Mouse (Mus musculus) midbrain, embryonic 11.5 days (tissue): ENCODE data around the gene Mrpl17. TPM values are rescaled to one million over a fixed set of nuclear protein-coding genes. Genes with fewer than 3 reads are reported as not detected.

ENCODE experiments used
- ATAC-seq: fragments of 200-750 bp; cut with Nextera tagmentation; 2 replicates; pipeline ENCODE4 v1.8.0; 2017; ENCODE audit warnings: moderate TSS enrichment, moderate library complexity; ENCODE audit not compliant: low FRiP score
- DNase-seq: peaks from one replicate; pipeline ENCODE4 v3.0.0; 2015; ENCODE audit warnings: low spot score; ENCODE audit errors: missing footprints
- H3K27ac ChIP-seq: fragments of 300-500 bp; sonication (generic); 2 replicates; pipeline ENCODE4 v1.5.1; 2014; ENCODE audit warnings: low read depth, low read length
- H3K27me3 ChIP-seq: fragments of 300-500 bp; sonication (generic); 2 replicates; pipeline ENCODE4 v1.6.1; 2014; ENCODE audit warnings: mild to moderate bottlenecking, low read length, moderate library complexity, mixed read lengths; ENCODE audit not compliant: control insufficient read depth, insufficient read depth
- H3K36me3 ChIP-seq: fragments of 300-500 bp; sonication (generic); 2 replicates; pipeline ENCODE4 v1.6.1; 2014; ENCODE audit warnings: mild to moderate bottlenecking, low read length, moderate library complexity, mixed read lengths; ENCODE audit not compliant: control insufficient read depth, insufficient read depth
- H3K4me1 ChIP-seq: fragments of 300-500 bp; sonication (generic); 2 replicates; pipeline ENCODE4 v1.6.1; 2014; ENCODE audit warnings: low read length; ENCODE audit not compliant: control insufficient read depth, insufficient read depth
- H3K4me2 ChIP-seq: fragments of 300-500 bp; sonication (generic); 2 replicates; pipeline ENCODE4 v1.6.1; 2014; ENCODE audit warnings: mild to moderate bottlenecking, moderate library complexity
- H3K4me3 ChIP-seq: fragments of 300-500 bp; sonication (generic); 2 replicates; pipeline ENCODE4 v1.5.1; 2014; ENCODE audit warnings: low read depth, low read length
- H3K9ac ChIP-seq: fragments of 300-500 bp; sonication (generic); 2 replicates; pipeline ENCODE4 v1.6.1; 2014; ENCODE audit warnings: low read length
- H3K9me3 ChIP-seq: fragments of 300-500 bp; sonication (generic); 2 replicates; pipeline ENCODE4 v1.6.1; 2016; ENCODE audit warnings: low read length; ENCODE audit not compliant: control insufficient read depth
- WGBS: fragments of 180-500 bp; shearing (Covaris S2); extraction: QIAGEN DNeasy Blood & Tissue Kit; methylation state at CpG from one replicate; pipeline ENCODE4 v1.1.7; 2014; 5-methylcytosine and 5-hydroxymethylcytosine counted together
- polyA plus RNA-seq: library from polyadenylated mRNA; unstranded; fragments of >200 nt; fragmentation: Nextera tagmentation; extraction: Ambion mirVana; gene quantifications from 2 replicates; pipeline ENCODE4 v1.2.1, GENCODE M21; 2014

Gene Mrpl17
- polyA plus RNA-seq, 1 experiment from 2014 or later, result 245 TPM

DNA sequence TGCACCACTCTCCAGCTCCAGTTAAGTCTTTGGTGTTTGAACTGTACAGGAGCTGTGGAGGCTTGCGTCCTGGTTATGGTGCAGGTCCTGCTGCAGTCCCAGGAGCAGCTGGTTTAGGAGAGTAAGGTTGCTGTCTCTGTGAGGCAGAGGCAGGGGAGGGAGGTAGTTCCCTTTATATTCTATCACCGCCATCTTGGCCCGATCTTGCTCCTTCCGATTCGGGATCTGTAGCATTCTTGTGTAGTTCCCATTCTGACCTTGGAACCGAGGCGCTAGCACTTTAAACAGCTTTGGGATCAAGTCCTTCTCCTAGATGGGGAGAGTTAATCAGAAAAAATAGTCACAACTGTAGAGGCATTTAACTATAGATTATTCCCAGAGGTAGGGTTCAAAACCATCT, 1.1 kb downstream of the Mrpl17 start:
- H3K27ac ChIP-seq, result no peak overlapping the region
- H3K4me3 ChIP-seq, result peak overlapping the region; percentile 84
- H3K27me3 ChIP-seq, result no peaks in the 10 kb centered on the region
- 85% methylated on average over 7 of the region's 7 CpGs for WGBS
- peak overlapping the region; percentile 93 for H3K9ac ChIP-seq
- H3K36me3 ChIP-seq, result peaks cover 8% of the 10 kb centered on the region; the same call in 1 of the 2 replicates
- H3K9me3 ChIP-seq, result no peaks in the 10 kb centered on the region
- DNase-seq (peak; percentile 84), ATAC-seq (no peak)
- H3K4me1 ChIP-seq, result peaks cover 7% of the 10 kb centered on the region
- H3K4me2 ChIP-seq, result peak overlapping the region; percentile 63

DNA sequence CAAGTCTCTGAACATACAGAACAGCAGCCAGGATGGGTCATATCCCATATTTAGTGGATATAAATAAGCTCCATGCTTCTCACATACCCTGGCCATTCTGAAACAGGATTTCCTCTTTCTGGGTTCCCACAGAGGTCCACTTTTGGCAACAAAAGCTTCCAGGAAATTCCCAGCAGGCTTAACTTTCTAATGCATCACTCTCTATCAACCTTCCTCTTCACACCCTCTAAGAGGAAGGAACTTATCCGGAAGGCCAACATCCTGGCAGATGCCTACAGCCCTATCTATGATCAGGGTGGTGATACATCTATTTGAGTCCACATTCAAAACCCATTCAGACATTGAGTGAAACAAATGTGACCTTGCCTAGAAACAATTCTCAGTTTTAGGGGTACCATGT, 2.5 kb downstream of the Mrpl17 start:
- Histone ChIP-seq H3K9me3 (no peaks in the 10 kb centered on the region), H3K4me1 (peaks cover 7% of the 10 kb centered on the region), H3K27me3 (no peaks in the 10 kb centered on the region), H3K4me3 (no peak overlapping the region), H3K4me2 (no peak overlapping the region), H3K9ac (no peak overlapping the region), H3K27ac (no peak overlapping the region), H3K36me3 (peaks cover 8% of the 10 kb centered on the region; the same call in 1 of the 2 replicates)
- no peak for ATAC-seq
- WGBS, result 90% methylated on average over 1 of the region's 1 CpGs
- DNase-seq, result no peak

DNA sequence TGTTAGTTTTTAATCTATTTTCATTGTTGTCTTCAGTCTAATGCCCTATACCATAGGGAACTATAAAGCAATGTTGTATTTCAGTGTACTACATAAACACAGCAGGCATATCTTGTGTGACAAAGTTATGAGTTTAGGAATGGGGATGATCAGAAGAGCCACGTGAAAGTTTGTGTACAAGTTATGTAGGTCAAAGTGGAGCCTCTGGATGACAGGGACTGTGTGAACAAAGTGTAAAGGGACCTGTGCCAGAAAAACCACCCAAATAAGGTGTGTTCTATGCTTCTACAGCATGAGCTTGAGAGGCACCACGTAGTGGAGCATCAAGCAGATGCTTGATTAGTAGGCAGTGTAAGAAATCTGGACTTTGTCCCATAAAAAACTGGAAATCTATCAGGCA, 4.2 kb downstream of the Mrpl17 start:
- WGBS, result 74% methylated on average over 2 of the region's 2 CpGs
- Histone ChIP-seq H3K27ac (no peak overlapping the region), H3K4me3 (no peak overlapping the region), H3K9ac (no peak overlapping the region), H3K27me3 (no peaks in the 10 kb centered on the region), H3K4me2 (no peak overlapping the region), H3K4me1 (peaks cover 7% of the 10 kb centered on the region), H3K36me3 (peaks cover 8% of the 10 kb centered on the region; the same call in 1 of the 2 replicates), H3K9me3 (no peaks in the 10 kb centered on the region)
- DNase-seq (peak; percentile 72), ATAC-seq (no peak)

DNA sequence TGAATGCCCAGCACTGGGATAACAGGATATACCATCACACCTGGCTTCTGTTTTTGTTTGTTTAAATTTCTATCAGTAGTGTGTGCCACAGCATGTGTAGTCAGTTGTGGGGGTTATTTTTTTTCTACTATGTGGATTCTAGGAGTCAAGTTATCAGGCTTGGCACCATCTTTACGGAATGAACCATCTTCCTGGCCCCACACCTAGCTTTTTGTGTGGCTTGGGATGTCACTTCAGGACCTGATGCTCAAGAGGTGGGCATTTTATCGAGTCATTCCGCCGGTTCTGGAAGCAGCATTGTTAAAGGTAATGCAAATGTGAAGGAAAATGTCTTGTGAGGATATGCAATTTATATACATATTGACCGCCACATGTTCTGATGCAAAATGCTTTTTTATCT, 4.8 kb downstream of the Mrpl17 start:
- H3K36me3 ChIP-seq, result peaks cover 8% of the 10 kb centered on the region; the same call in 1 of the 2 replicates
- 83% methylated on average over 5 of the region's 5 CpGs for WGBS
- no peak for ATAC-seq
- H3K27ac ChIP-seq, result no peak overlapping the region
- peak; percentile 76 for DNase-seq
- no peaks in the 10 kb centered on the region for H3K9me3 ChIP-seq
- no peak overlapping the region for H3K4me3 ChIP-seq
- H3K9ac ChIP-seq, result no peak overlapping the region
- H3K4me2 ChIP-seq, result no peak overlapping the region
- H3K27me3 ChIP-seq, result no peaks in the 10 kb centered on the region
- peaks cover 7% of the 10 kb centered on the region for H3K4me1 ChIP-seq

DNA sequence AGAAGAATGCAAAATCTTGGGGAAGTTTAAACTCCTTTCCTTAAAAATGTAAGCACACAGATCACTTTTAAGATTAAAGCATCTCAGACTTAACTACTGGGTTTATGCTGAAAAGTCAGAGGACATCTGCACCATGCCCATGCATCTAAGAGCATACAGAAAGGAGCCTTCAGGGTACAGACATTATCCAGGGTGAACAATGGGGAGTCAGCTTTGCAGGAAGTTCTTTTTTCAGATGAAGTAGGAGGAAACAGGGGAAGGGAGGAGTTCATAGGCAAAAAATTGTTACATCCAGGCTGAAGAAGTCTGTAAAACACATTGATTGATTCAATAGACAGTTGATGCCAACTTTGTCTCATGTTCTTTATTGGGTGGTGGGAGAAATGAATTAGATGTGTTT, 7.5 kb downstream of the Mrpl17 start:
- DNase-seq (peak; percentile 66), ATAC-seq (no peak)
- Histone ChIP-seq H3K9ac (no peak overlapping the region), H3K9me3 (no peaks in the 10 kb centered on the region), H3K27me3 (no peaks in the 10 kb centered on the region), H3K4me2 (no peak overlapping the region), H3K4me1 (no peaks in the 10 kb centered on the region), H3K4me3 (no peak overlapping the region), H3K36me3 (no peaks in the 10 kb centered on the region), H3K27ac (no peak overlapping the region)

DNA sequence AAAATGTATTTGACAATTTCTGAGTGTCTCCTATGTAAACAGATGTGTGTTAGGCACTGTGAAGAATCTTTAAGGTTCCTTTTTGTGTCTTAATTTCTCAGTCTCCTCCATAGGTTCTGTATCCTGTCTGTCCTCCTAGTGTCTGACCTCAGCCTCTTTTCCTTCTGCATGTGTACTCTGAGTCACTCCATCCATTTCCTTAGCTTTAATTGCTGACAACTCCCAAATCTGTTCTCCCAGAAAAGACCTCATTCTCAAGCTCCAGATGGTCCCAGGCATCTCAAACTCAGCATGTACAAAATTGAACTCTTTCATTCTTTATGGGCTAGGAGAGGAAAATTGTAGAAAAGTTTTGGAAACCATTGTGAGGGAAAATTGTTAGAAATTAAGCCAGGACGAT, 8.1 kb downstream of the Mrpl17 start:
- DNase-seq (peak; percentile 23), ATAC-seq (no peak)
- H3K27me3 ChIP-seq, result no peaks in the 10 kb centered on the region
- no peak overlapping the region for H3K27ac ChIP-seq
- no peak overlapping the region for H3K4me3 ChIP-seq
- no peaks in the 10 kb centered on the region for H3K4me1 ChIP-seq
- no peak overlapping the region for H3K9ac ChIP-seq
- no peaks in the 10 kb centered on the region for H3K36me3 ChIP-seq
- H3K9me3 ChIP-seq, result no peaks in the 10 kb centered on the region
- H3K4me2 ChIP-seq, result no peak overlapping the region
- WGBS, result 38% methylated on average over 1 of the region's 1 CpGs

DNA sequence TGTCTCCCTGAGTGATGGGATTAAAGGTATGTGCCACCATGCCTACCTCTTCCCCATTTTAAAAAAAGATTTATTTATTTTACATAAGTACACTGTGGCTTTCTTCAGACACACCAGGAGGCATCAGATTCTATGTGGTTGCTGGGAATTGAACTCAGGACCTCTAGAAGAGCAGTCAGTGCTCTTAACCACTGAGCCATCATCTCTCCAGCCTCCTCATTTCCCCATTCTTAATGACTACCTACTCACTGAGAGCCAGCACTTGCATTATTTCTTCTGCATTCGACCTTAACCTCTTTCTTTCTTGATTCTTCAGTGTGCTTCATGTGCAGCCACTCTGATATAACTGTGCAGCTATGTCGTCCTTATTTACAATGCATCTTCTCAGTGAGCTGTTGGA, 8.6 kb downstream of the Mrpl17 start:
- no peak for DNase-seq
- no peaks in the 10 kb centered on the region for H3K27me3 ChIP-seq
- WGBS, result 51% methylated on average over 2 of the region's 2 CpGs
- no peak overlapping the region for H3K4me3 ChIP-seq
- H3K4me1 ChIP-seq, result no peaks in the 10 kb centered on the region
- no peak overlapping the region for H3K4me2 ChIP-seq
- H3K36me3 ChIP-seq, result no peaks in the 10 kb centered on the region
- H3K27ac ChIP-seq, result no peak overlapping the region
- H3K9ac ChIP-seq, result no peak overlapping the region
- ATAC-seq, result no peak
- no peaks in the 10 kb centered on the region for H3K9me3 ChIP-seq

DNA sequence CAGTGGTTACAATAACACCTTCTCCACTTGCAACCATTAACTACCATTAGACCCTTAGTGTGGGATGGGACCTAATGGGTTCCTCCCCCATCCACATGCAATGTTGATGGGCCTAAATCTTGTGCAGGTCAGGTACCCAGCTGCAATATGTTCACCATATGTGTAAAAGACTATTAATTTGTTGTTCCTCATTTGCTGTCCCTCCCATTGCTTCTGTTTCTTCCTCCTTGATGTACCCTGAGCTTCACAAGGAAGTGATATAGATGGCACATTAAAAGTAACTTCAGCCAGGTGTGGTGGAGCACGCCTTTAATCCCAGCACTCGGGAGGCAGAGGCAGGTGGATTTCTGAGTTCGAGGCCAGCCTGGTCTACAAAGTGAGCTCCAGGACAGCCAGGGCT, 13.9 kb downstream of the Mrpl17 start:
- H3K27ac ChIP-seq, result no peak overlapping the region
- 81% methylated on average over 3 of the region's 3 CpGs for WGBS
- ATAC-seq (no peak), DNase-seq (no peak)
- no peak overlapping the region for H3K4me2 ChIP-seq
- H3K4me1 ChIP-seq, result 0 out of 2 replicates have a peak, but pooled peaks cover 4% of the 10 kb centered on the region
- no peak overlapping the region for H3K9ac ChIP-seq
- H3K9me3 ChIP-seq, result no peaks in the 10 kb centered on the region
- no peaks in the 10 kb centered on the region for H3K36me3 ChIP-seq
- H3K4me3 ChIP-seq, result no peak overlapping the region
- H3K27me3 ChIP-seq, result no peaks in the 10 kb centered on the region

DNA sequence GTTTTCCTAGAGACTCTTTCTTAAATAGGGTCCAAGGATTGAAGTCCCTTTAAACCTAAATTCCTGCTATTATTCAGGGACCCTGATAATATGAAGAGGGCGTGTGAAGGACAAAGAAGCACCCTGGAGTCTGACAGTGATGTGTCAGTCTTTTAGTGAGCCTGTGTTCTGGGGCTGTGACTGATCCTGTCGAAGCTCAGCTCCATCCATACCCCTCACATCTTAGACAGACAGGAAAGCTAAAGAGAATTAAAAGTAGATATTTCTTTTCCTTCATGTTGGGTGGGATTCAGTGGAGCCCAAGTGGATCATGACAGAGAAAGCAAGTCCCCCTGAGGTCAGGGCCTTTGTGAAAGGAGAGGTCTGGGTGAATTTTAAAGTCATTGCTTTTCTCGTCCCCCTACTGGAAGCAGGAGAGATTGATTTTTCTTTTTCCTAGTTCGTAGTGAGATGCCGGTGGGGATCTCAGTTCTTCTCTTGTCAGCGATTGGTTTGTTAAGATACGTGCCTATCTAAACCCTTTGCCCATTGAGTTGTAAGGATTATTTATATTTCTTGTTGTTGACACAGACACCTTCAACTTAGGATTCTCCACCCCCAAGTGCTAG, 15.0 kb downstream of the Mrpl17 start:
- DNase-seq (peak; percentile 87), ATAC-seq (peak; percentile 55; the same call in 1 of the 2 replicates)
- no peaks in the 10 kb centered on the region for H3K9me3 ChIP-seq
- H3K4me3 ChIP-seq, result no peak overlapping the region
- no peak overlapping the region for H3K9ac ChIP-seq
- whole genome bisulfite sequencing, result 13% methylated on average over 7 of the region's 7 CpGs
- H3K27me3 ChIP-seq, result no peaks in the 10 kb centered on the region
- H3K4me2 ChIP-seq, result no peak overlapping the region
- 0 out of 2 replicates have a peak, but pooled peaks cover 4% of the 10 kb centered on the region for H3K4me1 ChIP-seq
- no peak overlapping the region for H3K27ac ChIP-seq
- H3K36me3 ChIP-seq, result no peaks in the 10 kb centered on the region
